Mouse (Mus musculus) intestine, postnatal 0 days (tissue): ENCODE results near the gene Lyzl4. TPM values are rescaled to one million over a fixed set of nuclear protein-coding genes. Genes with fewer than 3 reads are reported as not detected.
"Not testable (repeated sequence)": the region's sequence is repeated elsewhere in the genome, so short reads cannot be mapped to it uniquely, and the experiment has no call there.

ENCODE experiments used
- ATAC-seq: fragments of 200-750 bp; cut with Nextera tagmentation; 2 replicates; pipeline ENCODE4 v1.8.0; 2017; ENCODE audit warnings: mild to moderate bottlenecking, moderate TSS enrichment, moderate library complexity
- H3K27ac ChIP-seq: fragments of 300-500 bp; sonication (generic); 2 replicates; pipeline ENCODE4 v1.5.1; 2014; ENCODE audit warnings: mild to moderate bottlenecking, low read depth, low read length, moderate library complexity
- H3K27me3 ChIP-seq: fragments of 300-500 bp; sonication (generic); replicated peaks from 2 replicates; pipeline ENCODE4 v1.6.1; 2014; ENCODE audit warnings: low read length, mixed read lengths; ENCODE audit not compliant: control insufficient read depth, insufficient read depth
- H3K36me3 ChIP-seq: fragments of 300-500 bp; sonication (generic); 2 replicates; pipeline ENCODE4 v1.6.1; 2014; ENCODE audit warnings: mild to moderate bottlenecking, moderate library complexity; ENCODE audit not compliant: control insufficient read depth, insufficient read depth
- H3K4me1 ChIP-seq: fragments of 300-500 bp; sonication (generic); replicated peaks from 2 replicates; pipeline ENCODE4 v1.6.1; 2014; ENCODE audit warnings: antibody characterized with exemption, low read length, mixed read lengths; ENCODE audit not compliant: control insufficient read depth, insufficient read depth
- H3K4me2 ChIP-seq: fragments of 300-500 bp; sonication (generic); replicated peaks from 2 replicates; pipeline ENCODE4 v1.6.1; 2014; ENCODE audit warnings: low read depth, mild to moderate bottlenecking, moderate library complexity
- H3K4me3 ChIP-seq: fragments of 300-500 bp; sonication (generic); 2 replicates; pipeline ENCODE4 v1.5.1; 2014; ENCODE audit warnings: low read depth, low read length
- H3K9ac ChIP-seq: fragments of 300-500 bp; sonication (generic); 2 replicates; pipeline ENCODE4 v1.6.1; 2014; ENCODE audit warnings: mild to moderate bottlenecking, low read depth, low read length
- H3K9me3 ChIP-seq: fragments of 300-500 bp; sonication (generic); 2 replicates; pipeline ENCODE4 v1.6.1; 2016; ENCODE audit warnings: mixed run types; ENCODE audit not compliant: control insufficient read depth
- CTCF ChIP-seq: sonication (generic); IDR thresholded peaks from 2 replicates; pipeline ENCODE4 v1.5.1; 2016; ENCODE audit warnings: low read depth, mild to moderate bottlenecking, control low read depth, antibody characterized with exemption, moderate library complexity
- WGBS: fragments of 180-500 bp; shearing (Covaris S2); extraction: QIAGEN DNeasy Blood & Tissue Kit; methylation state at CpG from one replicate; pipeline ENCODE4 v1.1.7; 2014; 5-methylcytosine and 5-hydroxymethylcytosine counted together
- polyA plus RNA-seq: library from polyadenylated mRNA; unstranded; fragments of >200 nt; fragmentation: Nextera tagmentation; extraction: Ambion mirVana; gene quantifications from 2 replicates; pipeline ENCODE4 v1.2.1, GENCODE M21; 2015

The Lyzl4 gene
- polyA plus RNA-seq, 1 experiment from 2014 or later = 0.34 TPM

DNA sequence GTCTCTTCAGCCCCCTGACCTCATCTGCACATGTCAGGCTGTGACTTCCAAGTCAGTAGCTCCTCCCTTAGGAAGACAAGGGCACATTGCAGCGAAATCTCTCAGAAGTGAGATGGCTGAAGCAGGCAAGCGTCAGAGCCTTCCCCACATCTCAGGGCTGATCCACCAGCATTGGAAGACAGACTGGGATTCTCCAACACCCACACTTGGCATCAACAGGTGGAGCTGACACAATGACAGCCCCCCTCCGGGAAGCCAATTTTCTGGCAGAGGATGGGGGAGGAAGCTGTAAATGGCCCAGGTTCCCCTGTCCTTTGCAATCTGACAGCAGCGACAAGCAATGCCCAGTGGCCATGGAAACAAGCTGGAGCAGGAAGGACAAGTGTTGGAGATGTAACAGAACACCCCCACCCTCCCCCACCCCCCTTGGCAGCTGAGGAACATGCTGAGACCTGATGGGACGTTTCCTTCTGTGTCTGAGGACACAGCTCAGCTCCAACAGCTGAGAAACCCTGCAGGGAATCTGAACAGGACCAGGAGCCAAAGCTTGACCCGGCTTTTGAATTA lies 41.0 kb downstream of the Lyzl4 start:
- Histone ChIP-seq H3K27ac (no peak overlapping the region), H3K27me3 (no peaks in the 10 kb centered on the region), H3K4me3 (no peak overlapping the region), H3K4me2 (no peak overlapping the region), H3K4me1 (no peaks in the 10 kb centered on the region), H3K36me3 (no peaks in the 10 kb centered on the region), H3K9me3 (no peaks in the 10 kb centered on the region), H3K9ac (no peak overlapping the region)
- 44% methylated on average over 6 of the region's 6 CpGs for WGBS
- ATAC-seq = no peak
- 0 out of 2 replicates have a peak, but pooled peaks have one; percentile 5 for TF ChIP-seq CTCF

- H3K27ac ChIP-seq = no peak overlapping the region
- no peak overlapping the region for H3K4me3 ChIP-seq
- no peaks in the 10 kb centered on the region for H3K27me3 ChIP-seq
- WGBS = 55% methylated on average over 13 of the region's 13 CpGs
- TF ChIP-seq CTCF = no peak
- H3K9ac ChIP-seq = no peak overlapping the region
- no peaks in the 10 kb centered on the region for H3K4me1 ChIP-seq
- H3K36me3 ChIP-seq = no peaks in the 10 kb centered on the region
- H3K9me3 ChIP-seq = no peaks in the 10 kb centered on the region
- H3K4me2 ChIP-seq = no peak overlapping the region
- ATAC-seq = no peak
These were observed 41.6 kb downstream of the Lyzl4 start for GRCm38 (mm10) chr9:121600201-121600860.

- 74% methylated on average over 6 of the region's 6 CpGs for WGBS
These were observed 42.3 kb downstream of the Lyzl4 start for GRCm38 (mm10) chr9:121599551-121599950.

DNA sequence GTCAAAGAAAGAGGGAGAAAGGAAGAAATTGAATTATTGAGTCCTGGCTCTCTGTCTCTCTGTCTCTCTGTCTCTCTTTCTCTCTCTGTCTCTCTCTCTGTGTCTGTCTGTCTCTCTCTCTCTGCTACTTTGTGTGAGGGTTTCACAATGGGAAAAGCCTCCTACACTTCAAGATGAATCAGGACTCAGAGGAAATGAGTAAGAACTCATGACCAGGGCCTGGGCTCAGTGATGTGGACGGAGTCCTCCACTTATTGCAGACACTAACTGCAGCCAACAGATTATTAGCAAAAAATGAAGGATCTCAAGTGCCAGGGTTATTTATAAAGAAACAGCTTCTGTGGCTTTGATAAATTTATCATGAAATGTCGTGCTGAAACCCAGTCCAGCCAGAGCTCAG lies 43.8 kb downstream of the Lyzl4 start:
- Histone ChIP-seq H3K36me3 (no peaks in the 10 kb centered on the region), H3K4me2 (no peak overlapping the region), H3K4me1 (no peaks in the 10 kb centered on the region), H3K27me3 (no peaks in the 10 kb centered on the region), H3K9ac (no peak overlapping the region), H3K9me3 (no peaks in the 10 kb centered on the region), H3K27ac (no peak overlapping the region), H3K4me3 (no peak overlapping the region)
- TF ChIP-seq CTCF = no peak
- WGBS = 70% methylated on average over 2 of the region's 2 CpGs
- ATAC-seq = no peak

More at GRCm38 (mm10) chr9:121599551-121599950, 42.3 kb downstream of the Lyzl4 start:
- TF ChIP-seq CTCF = no peak
- Histone ChIP-seq H3K9me3 (no peaks in the 10 kb centered on the region), H3K4me3 (no peak overlapping the region), H3K27me3 (no peaks in the 10 kb centered on the region), H3K27ac (no peak overlapping the region), H3K4me1 (no peaks in the 10 kb centered on the region), H3K9ac (no peak overlapping the region), H3K4me2 (no peak overlapping the region), H3K36me3 (no peaks in the 10 kb centered on the region)
- ATAC-seq = no peak

- WGBS = 55% methylated on average over 4 of the region's 4 CpGs
- Histone ChIP-seq H3K9me3 (no peaks in the 10 kb centered on the region), H3K9ac (no peak overlapping the region), H3K4me2 (no peak overlapping the region), H3K4me1 (no peaks in the 10 kb centered on the region), H3K4me3 (no peak overlapping the region), H3K27me3 (no peaks in the 10 kb centered on the region), H3K36me3 (no peaks in the 10 kb centered on the region), H3K27ac (no peak overlapping the region)
- no peak for TF ChIP-seq CTCF
- ATAC-seq = no peak
These were observed 47.1 kb downstream of the Lyzl4 start for GRCm38 (mm10) chr9:121594771-121595170.

GRCm38 (mm10) chr9:121593768-121594167 lies 48.1 kb downstream of the Lyzl4 start:
- H3K27me3 ChIP-seq, H3K4me3 ChIP-seq, H3K9me3 ChIP-seq, H3K36me3 ChIP-seq, ATAC-seq, H3K9ac ChIP-seq, H3K4me2 ChIP-seq, H3K4me1 ChIP-seq, H3K27ac ChIP-seq: not testable (repeated sequence)
- WGBS = 84% methylated on average over 3 of the region's 3 CpGs
